Mouse (Mus musculus): ENCODE measurements around the gene Ssrp1.

The Ssrp1 gene

DNA sequence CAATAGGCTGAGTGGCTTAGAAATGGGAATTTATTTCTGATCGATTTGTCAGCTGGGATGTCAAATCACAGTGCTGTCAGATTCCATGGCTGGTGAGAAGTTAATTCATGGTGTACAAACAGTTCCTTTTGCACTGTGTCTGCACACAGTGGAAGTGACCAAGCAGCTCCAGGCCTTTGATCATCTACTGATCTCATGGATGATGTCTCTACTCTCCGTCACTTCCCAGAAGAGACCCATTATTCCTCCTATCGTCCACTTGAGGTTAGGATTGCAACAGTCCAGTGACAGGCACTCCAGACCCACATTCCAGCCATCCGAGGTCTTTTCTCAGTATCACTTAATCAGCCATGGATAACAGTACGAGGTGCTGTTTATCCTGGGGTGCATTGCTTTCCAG is 36.7 kb downstream of the Ssrp1 start:
- DNase-seq (ENCODE audit: low spot score in 2 of 2): no peak

DNA sequence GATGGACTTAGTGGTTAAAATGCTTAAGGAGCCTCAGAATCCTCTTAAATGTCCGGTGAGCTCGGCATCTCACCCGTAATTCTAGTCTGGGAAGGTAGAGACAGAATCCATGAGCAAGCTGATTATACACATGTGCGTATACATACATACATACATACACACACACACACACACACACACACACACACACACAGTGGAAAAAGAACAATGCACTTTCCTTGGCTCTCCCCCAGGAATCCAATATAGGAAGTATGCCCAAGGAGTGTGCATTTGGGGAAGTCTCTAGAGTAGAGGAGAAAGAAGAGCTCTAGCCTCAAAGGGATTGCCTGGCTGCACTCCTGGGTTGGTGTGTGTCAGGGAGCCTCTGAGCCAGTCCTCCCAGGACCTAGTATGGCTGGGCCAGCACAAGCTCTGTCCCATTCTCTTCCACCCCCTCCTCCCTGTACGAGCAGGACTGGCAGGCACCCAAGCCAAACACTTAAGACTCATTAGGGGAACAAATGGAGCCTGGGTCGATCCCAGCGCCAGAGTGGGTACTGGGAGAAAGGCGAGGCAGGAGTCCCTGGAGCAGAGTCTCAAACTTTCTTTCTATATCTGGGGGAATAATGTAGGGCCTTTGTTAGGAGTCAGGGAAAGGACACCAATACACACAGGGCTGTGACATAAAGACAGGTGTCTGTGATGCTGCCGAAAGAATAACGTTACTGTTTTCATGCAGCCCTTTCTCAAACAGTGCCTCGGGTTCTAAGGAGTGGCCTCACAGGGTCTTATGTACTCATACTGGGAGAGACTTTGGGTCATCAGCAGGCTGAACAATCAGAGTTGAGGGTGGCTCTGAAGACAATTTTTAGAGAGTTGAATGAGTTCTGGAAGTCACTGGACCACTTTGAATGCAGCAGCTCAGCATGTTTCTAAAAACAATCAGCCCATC is 51.9 kb downstream of the Ssrp1 start:
- peak in 1 of 2 experiments; percentile 40 for DNase-seq (ENCODE audit: low spot score in 2 of 2)

DNA sequence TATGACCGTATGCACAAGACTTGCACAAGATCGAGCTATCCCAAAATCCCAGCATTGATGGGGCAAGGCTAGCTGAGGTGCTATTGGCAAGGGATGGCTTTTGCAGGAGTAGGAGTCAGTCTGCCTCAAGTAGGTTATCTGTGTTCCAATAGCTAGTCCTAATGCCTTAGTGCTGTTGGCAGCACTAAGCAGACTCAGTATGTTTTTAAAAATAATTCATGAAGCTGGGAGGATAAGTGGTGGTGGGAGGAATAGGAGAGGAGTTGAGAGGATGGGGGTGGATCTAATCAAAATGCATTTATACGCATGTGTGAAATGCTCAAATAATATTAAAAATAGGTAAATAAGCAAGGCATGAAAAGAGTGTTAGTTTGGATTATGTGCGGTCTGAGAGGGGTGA is 54.3 kb downstream of the Ssrp1 start:
- no peak for DNase-seq (ENCODE audit: low spot score in 2 of 2)

DNA sequence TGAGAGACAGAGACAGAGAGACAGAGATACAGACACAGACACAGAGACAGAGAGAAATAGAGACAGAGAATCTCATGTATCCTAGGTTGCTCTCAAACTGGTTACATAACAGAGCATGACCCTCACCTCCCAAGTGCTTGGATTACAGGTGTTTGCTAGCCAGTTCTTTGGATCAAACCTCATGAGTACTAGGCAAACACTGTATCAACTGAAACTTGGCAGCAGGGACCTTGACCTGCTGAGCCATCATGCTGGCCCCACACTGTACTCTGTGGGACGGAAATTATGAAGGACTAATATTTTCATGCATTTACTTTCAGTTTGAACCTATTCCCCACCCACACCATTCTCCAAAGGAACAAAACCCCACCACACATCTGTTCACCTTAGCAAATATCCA is 56.3 kb downstream of the Ssrp1 start:
- peak in 1 of 2 experiments; percentile 20 for DNase-seq (ENCODE audit: low spot score in 2 of 2)

DNA sequence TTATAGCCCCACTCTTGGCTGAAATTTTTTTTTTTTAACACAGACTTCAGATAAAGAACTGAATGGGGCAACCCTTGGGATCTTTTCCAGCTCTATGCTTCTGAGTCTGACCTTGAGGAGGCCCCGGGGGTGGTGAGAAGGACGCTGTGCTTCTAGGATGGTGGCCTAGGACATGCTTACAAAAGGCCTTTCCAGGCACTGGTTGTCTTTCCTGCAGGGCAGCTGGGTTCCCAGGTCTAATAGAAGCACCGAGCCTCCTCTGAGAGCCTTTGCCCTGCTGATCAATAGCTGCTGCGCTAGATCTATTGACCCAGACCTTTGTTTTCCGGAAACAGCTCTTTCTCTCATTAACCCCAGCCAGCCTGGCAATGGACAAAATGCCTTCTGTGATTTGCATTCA is 58.9 kb downstream of the Ssrp1 start:
- DNase-seq (ENCODE audit: low spot score in 2 of 2): no peak

Measured in urinary bladder, postnatal 4 days (tissue).